Mouse (Mus musculus): Measurements from ENCODE around the gene Ctns.

The Ctns gene

DNA sequence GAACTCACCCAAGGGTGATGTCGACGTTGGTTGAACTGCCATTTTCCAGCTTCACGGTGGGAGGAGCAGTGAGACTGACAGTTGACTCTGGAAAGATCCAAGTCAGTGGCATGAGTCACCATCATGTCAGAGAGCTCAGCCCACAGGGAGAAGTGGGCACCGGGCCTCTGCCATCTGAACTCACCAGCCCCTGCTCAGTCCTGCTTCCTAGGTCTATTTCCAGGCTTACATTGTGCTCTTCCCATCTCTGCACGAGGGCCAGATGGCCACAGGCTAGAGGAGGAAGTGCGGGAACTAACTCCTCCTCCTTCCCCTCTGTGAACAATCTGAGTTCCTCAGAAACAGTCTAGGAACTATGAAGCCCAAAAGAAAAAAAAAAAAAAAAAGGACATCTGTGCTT lies 5.8 kb downstream of the Ctns start:
- DNase-seq (ENCODE audit: low spot score): no peak

DNA sequence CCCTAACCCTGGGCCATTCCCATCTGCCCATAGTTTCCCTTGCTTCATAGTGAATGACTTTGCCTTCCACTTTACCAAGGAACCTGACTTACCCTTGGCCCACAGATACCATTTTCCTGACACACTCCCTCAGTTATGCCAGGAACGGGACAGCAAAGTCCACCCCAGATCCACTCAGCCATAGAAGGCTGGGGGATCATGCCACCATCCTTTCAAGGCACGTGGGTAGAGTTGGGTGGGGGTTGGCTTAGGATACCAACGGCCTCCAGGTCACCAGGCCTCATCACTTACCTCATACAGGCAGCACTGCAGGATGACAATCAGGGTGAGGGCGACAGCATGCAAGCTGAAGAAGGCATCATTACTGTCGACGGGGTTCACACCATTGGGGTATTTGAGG lies 11.6 kb downstream of the Ctns start:
- DNase-seq (ENCODE audit: low spot score): no peak

GRCm38 (mm10) chr11:73185872-73186615 lies 12.8 kb downstream of the Ctns start:
- DNase-seq (ENCODE audit: low spot score): no peak

DNA sequence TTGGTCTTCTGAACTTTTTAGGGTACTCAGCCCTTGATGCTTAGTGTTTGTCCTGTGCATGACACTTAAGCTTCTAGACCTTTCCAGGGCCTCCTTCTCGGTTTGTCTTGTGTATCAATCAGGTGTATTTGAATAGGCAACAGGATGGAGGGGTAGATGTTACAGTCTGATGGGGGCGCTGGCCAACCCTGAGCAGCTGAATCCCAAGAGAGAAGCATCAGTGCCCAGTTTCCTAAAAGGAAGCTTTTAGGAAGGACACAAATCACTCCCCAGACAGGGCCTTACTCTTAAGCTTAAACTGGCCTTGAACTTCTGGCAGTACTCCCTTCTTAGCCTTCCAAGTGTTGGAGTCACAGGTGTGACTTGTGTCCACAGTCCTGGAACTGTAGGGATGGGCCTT lies 20.9 kb downstream of the Ctns start:
- DNase-seq (ENCODE audit: low spot score): no peak

- peak; percentile 53 for DNase-seq (ENCODE audit: low spot score)
Measured at GRCm38 (mm10) chr11:73177509-73177875, 21.4 kb downstream of the Ctns start.

DNA sequence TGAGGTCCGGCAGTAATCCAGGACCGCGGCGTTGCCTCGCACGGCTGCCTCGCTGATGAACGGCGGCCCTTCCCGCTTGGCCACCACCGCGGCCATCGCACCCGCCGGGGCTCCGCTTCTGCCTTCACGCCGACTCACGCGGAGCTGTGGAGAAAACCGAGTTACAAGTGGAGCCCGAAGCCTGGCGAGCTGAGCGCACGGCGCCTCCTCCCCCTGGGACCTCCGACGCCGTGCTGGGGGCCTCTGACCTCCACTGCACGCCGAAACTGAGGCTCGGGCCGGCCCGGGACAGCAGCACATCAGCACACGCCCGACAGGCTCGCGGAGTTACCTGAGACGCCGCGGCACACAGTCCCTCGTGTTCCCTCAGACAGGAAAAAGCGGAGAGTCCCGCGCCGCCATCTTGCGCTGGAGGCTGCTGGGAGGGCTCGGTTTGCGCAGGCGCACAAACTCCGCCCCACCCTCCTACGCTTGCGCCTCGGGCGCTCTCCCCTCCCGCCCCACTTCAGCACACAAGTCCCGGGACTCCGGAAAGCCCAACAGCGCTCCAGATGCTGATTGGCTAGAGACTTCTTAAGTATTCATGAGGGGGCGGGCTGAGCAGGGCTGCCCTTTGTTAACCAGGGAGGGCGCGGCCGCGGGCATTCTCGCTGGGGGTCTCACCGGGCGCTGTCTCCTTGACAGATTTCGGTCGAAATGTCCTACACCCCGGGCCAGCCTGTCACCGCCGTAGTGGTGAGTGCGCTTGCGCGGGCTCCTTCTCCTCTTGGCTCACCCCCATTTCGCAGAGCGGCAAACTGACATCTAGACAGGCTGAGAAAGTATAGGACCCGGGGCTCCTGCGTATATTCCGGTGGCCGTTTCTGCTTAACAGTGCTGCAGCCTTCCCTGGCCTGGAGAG lies 22.0 kb downstream of the Ctns start, which contains the start of the genes Emc6 and Tax1bp3:
Gene Emc6, minus strand, starts transcription at position 430 of the 901 bp plus-strand sequence.
Gene Tax1bp3, plus strand, starts transcription at position 476 of the 901 bp plus-strand sequence.
- peak; percentile 85 for DNase-seq (ENCODE audit: low spot score)

DNA sequence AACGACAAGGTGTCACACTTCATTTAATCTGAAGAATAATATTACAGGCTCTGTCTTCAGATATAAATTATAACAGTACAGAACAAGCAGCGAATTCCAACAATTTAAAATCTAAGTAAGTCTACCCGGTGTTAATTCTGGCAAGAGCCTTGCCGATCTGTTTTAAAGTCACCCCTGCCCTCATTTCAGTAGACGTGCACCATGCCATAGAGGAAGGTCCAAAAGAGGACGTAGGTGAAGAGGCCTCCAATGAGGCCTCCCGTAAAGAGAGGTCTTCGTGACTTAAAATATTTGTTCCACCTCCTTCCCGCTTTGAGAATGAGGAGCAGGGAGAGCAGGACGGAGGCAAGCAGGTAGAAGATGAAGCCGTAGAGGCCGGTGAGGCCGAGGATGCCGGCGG lies 22.7 kb downstream of the Ctns start:
- DNase-seq (ENCODE audit: low spot score): no peak

- no peak for DNase-seq (ENCODE audit: low spot score)
Measured at GRCm38 (mm10) chr11:73175612-73176011, 23.2 kb downstream of the Ctns start.

DNA sequence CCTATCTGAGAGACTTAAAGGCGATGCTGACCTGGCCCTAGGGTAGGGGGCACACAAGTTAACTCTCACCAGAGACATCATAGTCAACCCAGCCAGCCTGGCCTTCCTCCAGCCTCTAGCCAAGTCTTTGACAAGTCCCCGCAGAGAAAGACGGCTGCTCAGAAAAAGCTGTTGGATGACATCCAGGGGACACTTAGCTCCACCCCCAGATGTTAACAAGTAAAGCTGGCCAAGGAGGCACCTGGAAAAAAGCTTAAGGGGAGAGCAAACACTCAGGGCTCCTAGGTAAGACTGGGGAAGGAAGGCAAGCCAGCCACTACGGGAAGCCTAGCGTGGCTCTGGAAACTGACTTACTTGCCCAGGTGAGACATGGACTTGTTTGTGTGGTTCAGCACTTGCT lies 26.7 kb downstream of the Ctns start:
- no peak for DNase-seq (ENCODE audit: low spot score)

GRCm38 (mm10) chr11:73169231-73169630 lies 29.6 kb downstream of the Ctns start:
- no peak for DNase-seq (ENCODE audit: low spot score)

DNA sequence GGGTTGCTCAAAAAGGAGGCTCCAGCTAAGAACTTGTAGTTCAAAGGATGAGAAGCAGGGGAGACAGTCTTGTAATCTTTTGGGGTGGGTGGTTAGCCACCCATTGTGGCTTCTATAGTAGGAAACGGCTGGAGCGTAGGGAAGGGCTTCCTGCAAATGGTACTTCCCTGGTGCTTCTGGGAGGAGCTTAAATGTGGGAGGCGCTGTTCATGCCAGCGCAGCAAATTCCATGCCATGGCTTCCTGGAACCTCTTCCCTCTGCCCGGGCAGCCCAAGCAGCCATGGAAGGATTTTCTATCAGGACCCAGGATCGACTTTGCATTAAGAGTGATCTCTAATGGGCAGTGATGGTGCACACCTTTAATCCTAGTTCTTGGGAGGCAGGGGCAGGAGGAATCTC lies 30.3 kb downstream of the Ctns start:
- DNase-seq (ENCODE audit: low spot score): no peak

DNA sequence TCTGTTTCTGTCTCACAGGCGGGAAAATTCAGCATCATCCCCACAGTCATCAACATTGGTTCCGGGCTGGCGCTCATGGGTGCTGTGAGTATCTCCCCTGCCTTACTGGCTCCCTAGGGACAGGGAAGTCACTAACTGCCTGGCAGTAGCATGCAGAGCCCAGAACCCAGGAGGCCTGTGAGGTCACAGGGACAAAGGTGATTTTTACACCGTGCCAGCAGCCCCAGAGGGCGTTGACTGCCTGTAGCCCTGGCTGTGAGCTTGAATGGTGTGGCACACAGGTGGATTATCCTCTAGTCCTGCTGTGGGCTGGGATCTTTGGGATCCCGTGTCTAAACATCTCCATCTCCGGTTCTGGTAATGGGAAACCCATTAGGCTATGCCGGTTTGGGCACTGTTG lies 30.8 kb downstream of the Ctns start:
- DNase-seq (ENCODE audit: low spot score): no peak

DNA sequence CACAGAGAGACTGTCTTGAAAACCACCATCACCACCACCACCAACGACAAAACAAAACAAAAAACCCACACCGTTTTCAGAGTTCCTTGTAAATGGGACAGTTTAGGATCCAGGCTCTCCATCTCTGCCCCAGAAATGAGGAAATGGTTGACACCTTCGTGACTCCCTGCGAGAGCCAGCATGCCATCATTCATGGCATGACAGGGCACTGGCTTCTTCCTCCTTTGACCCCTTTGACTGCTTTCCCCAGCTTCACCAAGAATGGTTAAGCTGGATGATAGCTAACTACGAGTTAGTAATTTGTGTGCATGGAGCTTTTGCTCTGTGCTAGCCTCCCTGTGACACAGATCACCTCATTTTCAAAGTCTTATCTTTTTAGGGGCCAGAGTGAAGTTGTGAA lies 36.6 kb downstream of the Ctns start:
- DNase-seq (ENCODE audit: low spot score): no peak

DNA sequence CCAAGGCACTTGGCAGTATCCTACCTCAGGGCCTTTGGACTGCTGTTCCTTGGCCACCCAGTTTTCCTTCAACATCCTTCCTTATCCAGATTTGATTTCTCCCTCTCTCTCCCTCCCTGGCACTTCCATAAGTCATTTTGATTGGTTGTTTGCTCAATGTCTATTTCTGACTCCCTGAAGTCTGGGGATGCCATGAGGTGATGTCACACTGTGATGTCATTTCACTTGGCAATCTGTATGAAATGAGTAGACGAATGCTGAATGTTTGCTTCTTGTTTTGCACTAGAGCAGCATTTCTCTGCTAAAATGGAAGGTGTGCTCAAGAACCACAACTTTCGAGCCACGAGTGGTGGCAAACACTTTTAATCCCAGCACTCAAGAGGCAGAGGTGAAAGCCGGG lies 37.2 kb downstream of the Ctns start:
- DNase-seq (ENCODE audit: low spot score): no peak

DNA sequence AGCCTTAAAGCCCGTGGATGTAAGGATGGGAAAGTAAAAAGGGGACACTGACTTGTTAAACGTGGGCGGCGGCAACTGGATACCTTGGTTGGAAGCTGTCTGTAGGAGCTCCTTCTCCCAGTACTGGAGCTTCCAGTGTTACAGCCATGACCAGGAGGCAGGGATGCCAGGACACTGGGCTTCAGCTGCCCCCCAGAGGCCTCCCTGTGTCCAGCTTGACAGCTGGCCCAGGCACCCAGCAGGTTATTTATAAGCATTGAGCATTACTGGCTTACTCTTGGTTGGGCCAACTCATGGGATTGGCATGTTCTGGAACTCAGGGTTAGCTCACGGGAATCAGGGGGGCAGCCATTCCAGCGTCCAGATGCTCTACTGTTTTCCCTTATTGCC lies 38.0 kb downstream of the Ctns start:
- no peak for DNase-seq (ENCODE audit: low spot score)

GRCm38 (mm10) chr11:73159957-73160810 lies 38.7 kb downstream of the Ctns start, which contains the start of gene P2rx5:
TSS of gene P2rx5 (plus strand) at chr11:73160421.
- no peak for DNase-seq (ENCODE audit: low spot score)

- DNase-seq (ENCODE audit: low spot score): no peak
Measured at GRCm38 (mm10) chr11:73155071-73155470, 43.8 kb downstream of the Ctns start.

DNA sequence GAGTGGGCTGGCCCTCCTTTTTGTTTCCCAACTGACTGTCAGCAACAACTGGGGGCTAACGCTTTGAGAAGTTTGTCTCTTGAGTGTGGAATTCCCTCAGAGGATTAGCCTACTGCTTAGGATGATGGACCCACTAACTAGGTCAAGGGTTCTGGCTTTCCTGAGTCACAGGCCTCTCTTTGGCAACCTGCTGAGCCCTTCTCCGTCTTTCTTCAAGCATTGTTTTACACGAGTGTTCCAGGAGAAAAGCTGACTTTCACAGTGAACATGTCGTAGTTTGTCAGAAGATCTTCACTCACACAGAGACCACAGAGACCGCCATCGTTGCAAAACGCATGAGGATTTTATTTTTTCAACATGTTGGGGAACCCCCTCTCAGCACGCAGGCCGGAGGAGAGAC lies 50.6 kb downstream of the Ctns start:
- DNase-seq (ENCODE audit: low spot score): no peak

GRCm38 (mm10) chr11:73146975-73147365 lies 51.9 kb downstream of the Ctns start:
- no peak for DNase-seq (ENCODE audit: low spot score)

- no peak for DNase-seq (ENCODE audit: low spot score)
Measured at GRCm38 (mm10) chr11:73146026-73146974, 52.5 kb downstream of the Ctns start.

- DNase-seq (ENCODE audit: low spot score): no peak
Measured at GRCm38 (mm10) chr11:73144261-73144681, 54.6 kb downstream of the Ctns start.
